Mouse (Mus musculus) megakaryocyte, embryonic 14.5 days (primary cell): ENCODE measurements at regions not wholly inside any gene's neighbourhood (a gene's known extent, or its start where the extent isn't known, plus 50 kb on each side); places are given as distances from the start of the nearest gene placed in this dataset.

Source experiments
- FLI1 ChIP-seq: IDR thresholded peaks from 2 replicates; pipeline ENCODE4 v1.6.1; 2012; ENCODE audit warnings: low read length, inconsistent platforms, mixed read lengths
- GATA1 ChIP-seq: IDR thresholded peaks from 3 replicates; pipeline ENCODE4 v1.6.1; 2012; ENCODE audit warnings: mixed read lengths, low read length, inconsistent platforms, borderline replicate concordance

- TF ChIP-seq GATA1 (no peak), FLI1 (no peak)
These were observed 365.1 kb downstream of the Rpl36a-ps1 start for GRCm38 (mm10) chr14:98629026-98629425.
